Mouse (Mus musculus) inflammation-experienced regulatory T-cells, adult 6 months (primary cell): ENCODE data around the gene Ptprk. TPM values are rescaled to one million over a fixed set of nuclear protein-coding genes. Genes with fewer than 3 reads are reported as not detected.

Source experiments
- ATAC-seq: one replicate; pipeline ENCODE4 v1.8.0; 2017
- polyA plus RNA-seq, 3 experiments: library from polyadenylated mRNA; unstranded; fragments of 100-300 nt; shearing (Covaris generic); gene quantifications; one replicate each; pipeline ENCODE4 v1.2.1; 2017

The Ptprk gene
- polyA plus RNA-seq, 3 experiments from 2014 or later, result 0.17 to 5.3 TPM; not detected in 1

DNA sequence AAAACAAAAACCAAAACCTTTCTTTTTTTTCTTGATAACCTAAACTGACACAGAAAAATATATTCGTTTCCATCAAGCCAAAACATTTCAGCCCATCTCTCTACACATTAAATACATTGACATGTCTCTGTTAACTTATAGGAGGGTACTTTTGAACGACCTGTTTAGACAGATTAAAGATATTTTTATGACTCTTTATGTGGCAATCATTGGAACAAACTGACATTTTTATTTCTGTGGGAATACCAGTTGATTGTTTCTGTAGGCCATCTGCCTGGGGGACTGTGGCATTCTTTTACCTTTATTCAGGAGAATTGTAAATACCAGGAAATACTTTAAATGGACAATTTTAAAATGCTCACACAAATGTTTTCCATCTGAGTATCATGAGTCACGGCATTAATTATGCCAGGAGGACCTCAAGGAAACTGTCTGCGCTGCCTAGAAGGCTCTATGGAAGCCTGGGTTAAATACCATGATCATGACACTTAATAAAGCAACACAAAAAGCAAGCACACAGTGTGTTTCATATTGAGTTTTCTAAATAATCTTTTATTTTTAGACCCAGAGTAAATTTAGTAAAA, 229.8 kb downstream of the Ptprk start:
- no peak for ATAC-seq

DNA sequence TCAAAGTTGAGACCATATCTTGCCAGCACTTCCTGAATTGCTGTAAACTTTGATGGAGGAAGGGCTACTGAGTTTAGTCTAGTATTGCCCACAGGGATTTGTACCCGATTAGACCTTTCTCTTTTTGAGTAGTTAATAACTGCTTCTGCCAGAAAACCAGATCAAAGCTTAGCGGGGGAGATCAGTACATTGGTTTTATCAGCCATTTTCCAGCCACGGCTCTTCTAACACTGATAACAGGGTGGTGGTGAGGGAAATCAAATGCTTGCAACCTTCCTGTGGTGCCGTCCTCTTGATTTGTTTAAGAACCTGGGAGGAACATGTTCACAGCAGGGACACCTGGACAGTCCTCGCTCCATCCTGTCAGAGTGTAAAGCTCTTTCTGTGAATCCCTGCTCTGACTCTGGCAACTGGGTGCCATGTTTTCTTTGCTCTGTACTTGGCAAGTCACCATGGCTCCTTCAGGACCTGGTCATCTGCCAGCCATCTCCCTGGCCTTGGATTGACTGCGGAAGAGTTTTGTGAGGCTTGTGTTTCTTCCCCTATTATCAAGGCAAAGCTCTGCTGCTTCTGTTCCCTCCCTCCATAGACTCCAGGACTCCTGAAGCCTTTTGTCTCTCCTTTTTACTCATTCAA, 231.9 kb downstream of the Ptprk start:
- no peak for ATAC-seq

DNA sequence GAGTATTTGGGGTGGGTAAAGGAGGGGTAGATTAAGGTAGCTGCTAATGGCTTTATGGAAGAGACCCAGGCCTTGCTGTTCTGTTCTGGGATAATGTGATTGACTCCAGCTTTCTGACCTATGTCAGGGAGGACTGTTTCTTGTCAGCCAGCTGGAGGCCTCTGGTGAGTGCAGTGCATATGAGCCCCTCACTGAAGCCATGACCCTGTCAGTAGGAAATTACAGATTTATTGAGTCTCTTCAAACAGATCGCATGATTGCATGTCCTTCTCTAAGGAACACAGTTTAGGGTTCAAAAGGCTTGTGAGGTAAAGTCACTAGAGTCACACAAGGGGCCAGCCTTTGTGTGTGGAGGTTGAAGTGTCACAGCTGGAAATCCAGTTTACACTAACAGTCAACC, 236.7 kb downstream of the Ptprk start:
- no peak for ATAC-seq

DNA sequence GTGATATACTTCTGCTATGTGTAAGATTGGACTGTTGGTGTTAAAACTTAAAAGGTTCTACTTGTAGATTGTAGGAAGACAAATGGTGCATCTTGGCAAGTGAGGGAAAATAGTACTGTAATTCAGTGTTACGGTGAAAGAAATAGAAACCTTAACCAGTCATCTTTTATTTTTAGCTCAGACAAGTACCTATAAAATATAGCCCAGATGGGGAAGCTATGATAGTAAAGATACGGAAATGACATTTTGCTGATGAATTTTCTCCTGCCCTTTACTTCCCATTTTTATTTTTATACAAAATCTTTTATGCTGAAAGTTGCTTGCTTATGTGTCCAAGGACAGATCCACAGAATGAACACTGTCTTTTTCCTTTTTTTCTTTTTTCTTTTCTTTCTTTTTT, 248.4 kb downstream of the Ptprk start:
- ATAC-seq, result no peak

DNA sequence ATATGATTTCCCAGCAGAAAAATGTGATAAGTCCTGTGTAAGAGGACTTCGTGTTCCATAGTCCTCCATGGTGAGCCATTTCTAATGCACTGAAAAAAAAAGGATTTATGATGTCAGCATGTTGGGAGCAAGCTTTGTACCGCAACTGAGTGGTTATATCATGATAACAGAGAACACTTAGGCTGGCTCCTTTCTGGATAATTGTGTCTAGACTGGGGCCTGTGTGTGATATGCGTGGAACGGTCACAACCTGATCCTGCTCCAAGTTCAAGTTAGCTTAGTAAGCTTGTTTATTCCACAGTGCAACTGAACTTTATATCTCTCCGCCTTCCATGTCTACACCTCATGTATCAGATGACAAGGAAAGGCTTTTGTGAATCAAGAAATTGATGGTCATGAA, 260.6 kb downstream of the Ptprk start:
- ATAC-seq, result no peak

DNA sequence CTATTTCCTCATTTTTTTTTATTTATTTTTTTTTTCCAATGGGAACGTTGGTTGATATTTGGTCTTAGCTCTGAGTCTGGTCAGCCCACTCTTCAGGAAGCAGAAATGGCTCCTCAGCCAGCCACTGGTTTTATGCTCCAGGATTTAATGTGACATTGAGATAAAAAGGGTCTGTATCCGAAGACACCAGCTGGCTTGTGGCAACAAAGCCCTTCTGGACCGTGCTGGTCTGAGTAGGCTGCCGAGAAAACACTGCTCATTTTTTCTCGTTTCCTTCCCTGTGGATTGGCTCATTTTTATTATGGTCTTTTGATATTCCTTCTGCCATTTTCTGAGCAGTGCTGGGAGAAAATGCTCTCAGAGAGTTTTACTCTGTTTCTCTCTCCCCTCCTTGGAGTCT, 263.9 kb downstream of the Ptprk start:
- no peak for ATAC-seq

DNA sequence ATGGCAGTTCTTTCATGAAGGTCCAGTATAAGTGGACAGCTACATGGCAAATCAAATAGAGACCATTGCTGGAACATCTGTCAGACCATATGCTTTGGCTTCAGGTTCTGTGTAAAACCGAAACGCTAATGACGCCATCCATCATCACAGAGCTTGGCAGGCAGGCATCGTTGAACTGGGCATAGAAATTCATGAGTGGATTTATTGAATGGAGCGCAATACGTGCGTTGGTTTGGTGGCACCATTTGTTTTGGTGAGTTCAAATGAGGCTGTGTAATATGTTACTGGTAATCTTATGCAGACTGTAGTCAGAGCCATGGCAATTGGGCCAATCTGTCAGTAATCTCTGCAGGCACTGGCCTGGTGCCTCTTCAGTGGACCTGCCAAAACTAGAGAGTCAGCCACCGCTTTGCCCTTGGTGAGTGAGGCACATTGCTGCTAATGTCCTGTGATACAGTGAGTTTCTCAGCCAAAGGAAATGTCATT, 270.6 kb downstream of the Ptprk start:
- no peak for ATAC-seq

DNA sequence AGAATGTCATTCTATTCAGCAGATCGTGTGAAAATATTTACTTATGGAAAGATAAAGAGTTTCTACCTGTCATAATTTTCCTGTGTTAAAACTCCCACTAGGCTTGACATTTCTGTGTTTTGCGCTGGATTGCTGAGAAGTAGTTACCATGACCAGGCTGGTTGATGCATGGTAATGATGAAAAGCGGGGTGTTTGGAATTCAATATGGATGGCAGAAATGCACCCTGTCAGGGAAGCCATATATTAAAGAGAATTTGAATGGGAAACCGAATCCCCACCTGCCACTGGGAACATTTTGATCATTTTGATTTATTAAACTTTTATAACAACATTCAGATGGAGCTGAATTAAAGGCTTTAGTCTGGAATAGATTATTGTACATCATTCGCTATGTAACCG, 290.7 kb downstream of the Ptprk start:
- no peak for ATAC-seq

DNA sequence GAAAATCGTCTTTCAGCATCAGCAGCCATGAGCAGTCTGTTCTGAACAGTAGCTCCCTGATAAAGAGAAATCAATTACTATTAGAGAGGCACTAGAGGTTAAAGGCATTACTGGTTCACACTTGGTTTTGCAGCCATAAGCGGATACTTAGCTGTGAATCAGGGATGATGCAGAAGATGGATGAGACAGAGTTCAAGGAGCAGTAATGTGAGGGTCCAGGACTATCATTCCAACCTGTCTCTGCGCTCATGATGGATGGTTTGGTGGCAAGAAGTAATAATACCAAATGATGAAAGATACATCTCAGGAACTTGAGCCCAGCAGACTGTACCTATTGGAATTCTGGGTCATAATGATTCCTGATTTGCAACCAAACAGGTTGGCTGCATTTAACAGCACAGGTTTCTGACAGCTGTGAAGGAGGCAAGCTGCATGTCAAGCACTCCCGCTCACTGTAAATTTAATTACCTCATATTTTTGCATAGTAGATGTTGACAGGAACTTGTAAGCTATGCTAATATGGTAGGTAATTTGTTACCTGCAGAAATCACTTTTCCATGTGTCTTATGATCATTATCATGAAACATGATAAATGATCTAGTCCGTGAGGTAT, 291.6 kb downstream of the Ptprk start:
- no peak for ATAC-seq

DNA sequence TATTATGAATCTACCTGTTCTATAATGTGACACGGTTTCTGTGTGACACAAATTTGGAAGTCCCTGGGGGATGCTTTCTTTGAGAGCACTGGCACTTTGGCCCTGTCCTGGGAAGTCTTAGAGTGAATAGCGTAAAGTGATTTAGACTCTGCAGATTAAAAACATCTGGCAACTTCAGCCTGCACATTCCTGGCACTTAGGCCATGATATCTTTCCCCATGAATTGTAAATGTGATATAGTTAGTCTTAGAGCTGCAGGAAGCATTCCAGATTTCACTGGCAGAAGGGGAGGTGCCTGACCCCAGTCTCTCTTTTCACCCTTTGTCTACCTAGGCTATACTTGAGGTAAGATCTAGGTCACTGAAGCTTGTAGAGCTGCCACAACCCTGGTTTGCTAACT, 295.2 kb downstream of the Ptprk start:
- no peak for ATAC-seq

DNA sequence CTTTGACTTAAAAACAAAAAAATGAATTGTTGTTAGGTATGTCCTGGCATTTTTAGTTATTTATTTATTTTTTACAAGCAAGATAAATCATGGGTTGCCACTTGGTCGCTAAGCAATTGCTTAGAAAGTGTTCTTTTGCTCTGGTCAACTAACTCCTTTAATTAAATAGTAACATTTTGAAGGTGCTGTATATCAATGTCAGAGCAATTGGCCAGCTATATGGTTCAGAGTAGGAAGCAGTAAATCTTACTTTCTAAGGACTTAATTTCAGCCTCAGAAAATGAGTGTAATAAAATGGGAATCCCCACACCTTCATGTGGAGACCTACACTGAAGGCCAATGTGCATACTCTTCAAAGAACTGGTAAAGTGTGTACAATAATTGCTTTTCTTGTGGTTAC, 300.3 kb downstream of the Ptprk start:
- ATAC-seq, result no peak

DNA sequence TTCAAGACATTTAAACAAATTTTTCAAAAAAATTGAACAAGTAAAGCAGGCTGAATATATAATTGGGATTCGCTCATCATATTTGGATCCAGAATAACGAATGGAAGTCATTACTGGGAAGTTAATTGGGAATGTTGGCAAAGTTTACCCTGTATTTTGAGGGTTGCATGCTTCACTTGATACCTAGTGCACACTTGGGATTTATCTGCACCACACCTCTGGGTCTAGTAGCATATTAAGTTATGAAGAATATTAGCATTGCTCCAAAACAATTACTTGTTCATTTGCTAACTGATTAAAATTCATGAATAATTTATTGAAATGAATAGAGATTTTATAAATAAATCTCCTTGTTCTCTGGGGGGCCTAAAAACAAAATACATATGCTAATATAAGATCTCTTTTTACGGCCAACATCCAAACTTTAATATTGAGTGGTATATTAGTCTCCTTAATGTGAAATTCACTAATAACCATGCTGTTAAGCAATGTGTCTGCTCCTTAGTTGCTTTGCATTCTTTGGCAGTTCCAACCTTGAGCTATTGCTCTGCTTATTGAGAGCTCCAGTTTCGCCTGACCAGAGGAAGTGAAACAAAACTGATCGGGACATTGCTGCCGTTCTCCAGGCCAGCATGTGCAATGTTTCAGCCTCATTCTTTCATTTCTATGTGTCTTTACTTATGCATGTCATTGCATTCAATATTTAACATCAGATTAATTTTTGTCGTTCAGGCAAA, 305.3 kb downstream of the Ptprk start:
- no peak for ATAC-seq

DNA sequence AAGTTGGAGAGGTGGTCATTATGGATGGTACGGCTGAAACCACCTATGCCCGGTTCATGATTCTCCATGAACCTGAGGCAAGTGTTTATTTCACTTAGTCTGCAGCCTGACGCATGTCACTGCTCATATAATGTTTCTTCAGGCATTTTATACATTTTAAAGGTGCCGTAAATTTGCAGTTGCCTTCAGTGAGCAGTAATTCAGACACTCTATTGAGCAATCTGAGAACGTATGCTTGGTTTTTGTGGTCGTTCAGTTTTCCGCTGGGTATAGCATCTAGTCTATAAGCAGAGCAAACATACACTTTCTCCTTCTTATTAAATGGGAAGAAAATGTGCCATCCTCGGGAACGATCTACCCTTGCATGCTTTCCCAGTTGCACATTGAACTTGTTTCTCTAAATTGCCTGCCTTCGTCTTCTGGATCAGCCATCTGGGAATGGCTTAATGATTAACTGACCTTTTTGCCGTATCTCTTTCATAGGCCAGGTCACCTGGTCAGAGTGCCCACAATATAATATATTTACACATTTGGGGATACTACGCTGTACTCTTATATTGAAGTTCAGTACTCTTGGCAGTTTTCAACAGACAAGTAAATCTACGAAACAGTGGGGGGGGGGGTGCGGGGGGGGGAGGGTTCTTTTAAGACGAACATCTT, 313.1 kb downstream of the Ptprk start:
- no peak for ATAC-seq

DNA sequence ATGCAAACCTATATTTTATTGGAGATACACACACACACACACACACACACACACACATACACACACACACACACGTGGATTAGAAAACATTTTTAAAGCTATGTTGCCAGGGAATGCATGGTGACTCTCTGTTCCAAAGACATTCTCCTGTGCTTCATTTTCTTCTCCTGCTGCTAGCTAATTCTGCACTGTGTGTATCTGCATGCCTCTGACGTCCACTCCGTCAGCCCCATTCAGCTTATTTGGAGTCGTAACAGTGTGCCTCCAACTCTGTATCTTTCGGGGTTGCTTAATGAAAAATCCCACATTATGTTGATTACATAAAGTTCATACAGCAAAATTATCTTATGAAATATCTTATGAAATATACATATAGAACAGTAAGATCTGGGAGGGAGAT, 316.5 kb downstream of the Ptprk start:
- ATAC-seq, result no peak

DNA sequence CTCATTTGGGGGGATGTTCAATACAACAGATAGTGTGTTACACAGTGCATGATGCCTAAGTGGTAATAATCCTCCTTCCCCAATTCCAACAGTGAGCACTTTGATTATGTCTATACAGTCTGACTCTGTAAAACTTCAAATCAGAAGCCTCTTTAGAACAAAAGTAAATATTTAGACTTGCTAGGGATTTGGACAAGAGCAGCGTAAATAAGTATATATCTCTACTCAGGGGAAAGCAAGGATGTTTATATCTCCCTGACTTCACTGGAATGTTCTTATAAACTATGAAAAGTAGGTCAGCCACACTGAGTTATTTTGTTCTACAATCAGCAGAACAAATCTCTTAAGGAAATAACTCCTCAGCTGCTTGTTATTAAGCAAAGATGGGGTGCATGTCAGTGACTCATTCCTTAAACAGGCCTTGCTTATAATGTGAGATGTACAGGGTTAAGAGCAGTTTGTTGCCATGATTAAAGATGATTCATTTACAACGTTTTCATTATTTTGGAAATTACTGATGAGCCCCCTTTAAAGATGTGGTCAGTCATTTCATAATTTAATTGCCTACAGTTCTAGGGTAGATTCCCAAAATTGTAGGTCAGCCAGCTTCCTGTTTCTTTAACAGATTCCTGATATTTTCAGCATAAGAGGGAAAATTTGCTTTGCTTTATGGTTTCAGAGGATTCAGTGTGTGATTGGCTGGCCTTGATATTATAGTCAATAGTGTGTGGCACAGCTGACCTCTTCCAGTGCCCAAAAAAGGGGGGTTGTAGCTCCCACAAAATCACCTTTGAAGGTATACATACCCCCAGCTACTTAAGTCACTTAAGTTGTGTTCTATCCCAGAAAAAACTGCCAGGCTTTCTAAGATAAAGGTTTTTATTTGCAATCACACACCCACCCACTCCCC, 321.2 kb downstream of the Ptprk start:
- no peak for ATAC-seq

DNA sequence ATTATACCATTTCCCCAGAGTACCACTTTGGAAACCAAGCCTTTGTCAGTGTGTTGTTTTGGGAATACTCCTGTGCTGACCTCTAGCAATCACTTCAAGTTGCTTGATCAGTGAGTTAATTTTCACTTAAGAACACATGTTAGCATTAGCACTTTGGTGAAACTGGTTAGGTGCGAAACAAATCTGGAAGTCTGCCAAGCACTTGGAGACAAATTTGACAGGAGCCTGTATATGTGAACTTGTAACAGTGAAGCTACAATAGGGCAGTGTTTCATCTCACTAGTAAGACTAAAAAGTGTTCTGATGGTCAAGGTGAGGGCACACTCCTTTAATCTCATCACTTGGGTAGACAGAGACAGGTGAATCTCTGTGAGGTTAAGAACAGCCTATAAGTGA, 321.9 kb downstream of the Ptprk start:
- ATAC-seq, result no peak

DNA sequence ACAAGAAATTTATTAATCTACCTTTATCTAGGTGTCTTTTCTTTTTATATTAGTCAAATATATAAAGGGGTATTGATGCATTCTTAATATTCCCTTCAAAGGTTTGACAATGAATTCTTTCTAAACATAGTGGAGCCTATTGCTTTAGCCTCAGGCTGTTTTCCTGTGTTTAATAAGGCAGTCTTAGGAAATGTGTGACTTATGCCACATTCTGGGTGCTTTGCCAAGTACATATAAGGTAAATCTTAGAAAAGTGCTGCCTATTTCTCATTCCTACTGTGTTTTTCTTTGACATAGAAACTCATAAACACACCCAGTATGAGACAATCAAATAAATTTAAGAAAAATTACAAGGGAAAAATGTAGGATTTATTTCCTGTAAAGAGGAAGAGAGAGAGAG, 327.2 kb downstream of the Ptprk start:
- ATAC-seq, result no peak

DNA sequence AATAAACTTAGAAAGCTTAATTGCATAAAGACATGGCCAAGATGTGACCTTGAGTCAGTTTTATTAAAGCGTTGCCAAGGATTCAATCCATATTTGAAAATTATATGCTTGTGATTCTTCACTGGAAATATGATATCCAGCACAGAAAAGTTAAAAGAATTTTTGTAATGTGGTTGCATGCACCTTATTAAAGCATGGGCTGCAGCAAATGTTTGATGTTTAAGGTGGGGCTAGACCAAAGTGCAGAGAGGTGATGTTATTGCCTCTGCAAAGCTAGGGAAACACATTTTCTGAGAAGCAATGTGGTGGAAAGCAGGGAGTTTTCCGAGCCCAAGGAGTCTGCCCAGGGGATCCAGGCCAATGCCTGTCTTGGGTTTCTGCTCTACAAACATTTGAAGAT, 334.4 kb downstream of the Ptprk start:
- no peak for ATAC-seq

DNA sequence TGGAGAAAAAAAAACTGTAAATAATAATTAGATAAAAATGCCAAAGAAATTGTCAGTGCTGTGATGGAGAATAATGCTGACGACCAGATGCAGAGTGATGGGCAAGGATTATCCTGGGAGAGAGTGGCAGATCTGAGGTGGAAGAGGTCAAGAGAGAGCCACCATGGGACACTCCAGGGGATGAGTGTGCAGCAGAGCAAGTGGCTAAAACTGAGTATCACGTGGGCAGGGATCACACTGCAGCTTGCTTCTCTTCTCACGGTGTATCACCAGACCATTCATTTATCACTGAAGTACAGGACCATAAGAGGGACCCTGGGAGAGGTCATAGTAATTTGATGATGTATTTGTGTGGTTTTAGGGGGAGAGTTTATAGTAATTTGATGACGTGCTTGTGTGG, 340.2 kb downstream of the Ptprk start:
- ATAC-seq, result no peak

DNA sequence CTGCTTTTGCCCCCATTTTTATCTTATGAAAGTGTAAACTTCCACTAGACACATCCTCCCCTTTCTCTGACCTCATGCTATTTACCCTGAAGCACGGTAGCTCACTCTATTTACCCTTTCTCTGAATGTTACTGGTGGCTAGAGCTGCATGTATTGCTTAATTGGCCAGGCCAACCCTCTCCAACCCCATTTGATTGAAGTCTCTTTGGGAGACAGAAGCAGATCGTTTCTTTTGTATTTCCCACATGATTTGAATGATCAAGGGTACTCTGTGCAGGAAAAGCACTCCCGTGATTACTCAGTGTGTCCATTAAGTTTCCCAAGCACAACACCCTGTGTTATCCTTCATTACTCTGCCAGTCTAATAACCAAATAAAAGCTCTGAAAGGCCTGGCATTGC, 348.0 kb downstream of the Ptprk start:
- ATAC-seq, result no peak

DNA sequence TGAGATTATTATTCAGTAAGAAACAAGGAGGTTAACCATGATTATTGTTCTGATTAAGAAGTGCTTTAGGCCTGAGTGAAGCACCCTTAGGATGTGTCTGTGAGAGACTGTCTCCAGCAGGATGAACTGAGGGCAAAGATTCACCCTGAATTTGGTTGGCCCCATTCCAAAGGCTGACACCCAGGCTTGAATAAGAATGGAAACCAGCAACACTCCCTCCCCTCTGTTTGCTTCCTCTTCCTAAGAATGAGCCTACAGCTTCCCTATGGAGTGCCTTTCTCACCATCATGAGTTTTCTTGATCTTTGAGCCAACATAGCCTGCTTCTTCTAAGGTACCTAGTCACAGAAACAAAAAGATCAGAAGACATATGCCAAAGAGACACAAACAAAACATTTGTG, 350.8 kb downstream of the Ptprk start:
- no peak for ATAC-seq

DNA sequence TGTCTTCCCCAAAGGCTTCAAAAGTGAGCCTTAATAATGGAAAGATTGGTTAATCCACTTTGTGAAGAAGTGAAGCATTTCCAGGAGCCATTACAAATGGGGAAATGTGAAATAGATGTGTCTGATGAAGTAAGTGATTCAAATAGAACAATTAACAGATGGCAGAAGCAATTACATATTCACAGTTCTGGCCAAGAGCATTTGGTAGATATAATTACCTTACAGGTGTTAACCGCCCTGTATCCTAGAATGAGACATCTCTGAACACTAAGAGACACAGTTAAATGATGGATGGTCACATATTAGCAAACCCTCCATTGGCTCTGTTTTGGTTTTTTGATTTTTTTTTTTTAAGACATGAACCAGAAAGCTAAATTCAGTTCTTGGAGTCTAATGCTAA, 361.5 kb downstream of the Ptprk start:
- ATAC-seq, result no peak
